Mouse (Mus musculus): Measurements from ENCODE around the gene Armc8.

- TF ChIP-seq CTCF (IDR thresholded peaks at IDR 0.05; ENCODE audit: borderline replicate concordance, insufficient read depth, low read length) = no peak
- TF ChIP-seq POLR2A (IDR thresholded peaks at IDR 0.05; ENCODE audit: low read depth, low read length) = peak; percentile 35
Measured at GRCm38 (mm10) chr9:99436182-99437030, 132.3 kb downstream of the Armc8 start.

Data from embryonic fibroblast, embryonic 13.5 days (primary cell).